Comparison of ENCODE assay signal across 9 mouse cellular contexts in genomic region chr7:19172874-19173273, GRCm38 (mm10). TPM values are rescaled to one million over a fixed set of nuclear protein-coding genes. Genes with fewer than 3 reads are reported as not detected.
DNase-seq lines count a peak whose midpoint lies in the region; ATAC-seq lines count a peak whose summit lies in the region.
"Had no signal": no experiment of that assay in that cellular context is flagged by ENCODE, and none has a peak within 500 bp of the region (broad histone marks: within the 10 kb centered on the region; RNA-seq: fewer than 3 reads in every experiment).

No protein-coding gene starts in this region.

- peak overlapping the region; percentile 26 for H3K4me3 ChIP-seq in hindbrain, embryonic 11.5 days (ENCODE audit: low read depth, low read length)

- peaks cover 23% of the 10 kb centered on the region for H3K27me3 ChIP-seq in hindbrain, embryonic 11.5 days (ENCODE audit: control insufficient read depth, insufficient read depth, low read length)

- peak overlapping the region; percentile 41 for H3K9ac ChIP-seq in hindbrain, embryonic 11.5 days (ENCODE audit: low read depth, low read length)

- 2% methylated on average over 17 of the region's 17 CpGs for WGBS in hindbrain, embryonic 11.5 days

- H3K4me2 ChIP-seq in hindbrain, embryonic 11.5 days (replicated peaks; ENCODE audit: low read depth, low read length), result peak overlapping the region; percentile 49

- peak; percentile 74 for DNase-seq in Muller cell, postnatal 12 days (ENCODE audit: inconsistent ontology term)
- peak; percentile 74 for DNase-seq in cerebellum, adult 9-11 months
- peak; percentile 72 to 85 for DNase-seq in frontal cortex, postnatal 14 days (ENCODE audit: low spot score in 2 of 2)
- peak; percentile 93 for DNase-seq in hindbrain, embryonic 11.5 days (ENCODE audit: low spot score)
- DNase-seq in layer of hippocampus, postnatal 10 days (ENCODE audit: low spot score in 2 of 2), result peak; percentile 91 to 94
- DNase-seq in lung, postnatal 14 days, result peak; percentile 95
- peak; percentile 77 for DNase-seq in ovary, postnatal 36 days (ENCODE audit: low spot score)
- peak; percentile 83 to 87 for DNase-seq in thymus, postnatal 36 days

- H3K27ac ChIP-seq in hindbrain, embryonic 11.5 days (ENCODE audit: low read depth, low read length), result no peak overlapping the region
- H3K27ac ChIP-seq: macrophage had no signal

- no peaks in the 10 kb centered on the region for H3K36me3 ChIP-seq in hindbrain, embryonic 11.5 days (ENCODE audit: control insufficient read depth, insufficient read depth, low read length)

- peaks cover 1% of the 10 kb centered on the region; the same call in 1 of the 2 replicates for H3K4me1 ChIP-seq in hindbrain, embryonic 11.5 days (replicated peaks; ENCODE audit: control insufficient read depth, insufficient read depth, low read length)

- no peaks in the 10 kb centered on the region for H3K9me3 ChIP-seq in hindbrain, embryonic 11.5 days (ENCODE audit: control insufficient read depth, low read length)

- ATAC-seq in hindbrain, embryonic 11.5 days (ENCODE audit: low FRiP score), result peak; percentile 27; the same call in 1 of the 2 replicates

RNA-seq across cellular contexts. Expression of gene Eml2, which starts 3.3 kb away (rescaled TPM):
- 1.4 and 2.0 TPM in 2 replicates for polyA plus RNA-seq in hindbrain, embryonic 11.5 days (2014; fragmentation: Nextera tagmentation; extraction: Ambion mirVana)
- total RNA-seq in layer of hippocampus, postnatal 10 days (2021), result 100 to 1,000 TPM; 183 to 198 TPM

RNA-seq across cellular contexts. Expression of gene Gipr, which starts 6.9 kb away (rescaled TPM):
- 0.89 and 1.7 TPM in 2 replicates for polyA plus RNA-seq in hindbrain, embryonic 11.5 days (2014; fragmentation: Nextera tagmentation; extraction: Ambion mirVana)
- 1 to 10 TPM; 3.0 to 4.1 TPM for total RNA-seq in layer of hippocampus, postnatal 10 days (2021)
- polyA plus RNA-seq: macrophage had no signal

RNA-seq across cellular contexts. Expression of gene Snrpd2, which starts 23.4 kb away (rescaled TPM):
- 143 and 149 TPM in 2 replicates for polyA plus RNA-seq in hindbrain, embryonic 11.5 days (2014; fragmentation: Nextera tagmentation; extraction: Ambion mirVana)
- 100 to 1,000 TPM in 1 of 2 experiments, 10 to 100 TPM in 1; 94.1 to 100 TPM for total RNA-seq in layer of hippocampus, postnatal 10 days (2021)

RNA-seq across cellular contexts. Expression of gene Qpctl, which starts 23.8 kb away (rescaled TPM):
- polyA plus RNA-seq in hindbrain, embryonic 11.5 days (2014; fragmentation: Nextera tagmentation; extraction: Ambion mirVana), result 11.7 and 12.0 TPM in 2 replicates
- 10 to 100 TPM; 20.9 to 22.8 TPM for total RNA-seq in layer of hippocampus, postnatal 10 days (2021)

RNA-seq across cellular contexts. Expression of gene Gpr4, which starts 39.5 kb away (rescaled TPM):
- 1.6 and 2.6 TPM in 2 replicates for polyA plus RNA-seq in hindbrain, embryonic 11.5 days (2014; fragmentation: Nextera tagmentation; extraction: Ambion mirVana)
- total RNA-seq in layer of hippocampus, postnatal 10 days (2021), result 1 to 10 TPM; 3.5 to 3.6 TPM
